Mouse (Mus musculus): ENCODE results near the gene Prkch. TPM values are rescaled to one million over a fixed set of nuclear protein-coding genes. Genes with fewer than 3 reads are reported as not detected.

Prkch gene
- total RNA-seq, 4 experiments from 2014 or later = 3.2 to 5.6 (median 4.3) TPM

- DNase-seq (ENCODE audit: low spot score in 2 of 2) = no peak
Observed at GRCm38 (mm10) chr12:73609676-73610545, 25.3 kb downstream of the Prkch start.

GRCm38 (mm10) chr12:73610831-73611370 is 26.3 kb downstream of the Prkch start:
- DNase-seq (ENCODE audit: low spot score in 2 of 2) = no peak

GRCm38 (mm10) chr12:73611741-73612140 is 27.1 kb downstream of the Prkch start:
- no peak for DNase-seq (ENCODE audit: low spot score in 2 of 2)

- DNase-seq (ENCODE audit: low spot score in 2 of 2) = no peak
Observed at GRCm38 (mm10) chr12:73613183-73613582, 28.6 kb downstream of the Prkch start.

- no peak for DNase-seq (ENCODE audit: low spot score in 2 of 2)
Observed at GRCm38 (mm10) chr12:73617652-73618051, 33.1 kb downstream of the Prkch start.

- no peak for DNase-seq (ENCODE audit: low spot score in 2 of 2)
Observed at GRCm38 (mm10) chr12:73625277-73626032, 40.9 kb downstream of the Prkch start.

GRCm38 (mm10) chr12:73627902-73628301 is 43.3 kb downstream of the Prkch start:
- DNase-seq (ENCODE audit: low spot score in 2 of 2) = no peak

GRCm38 (mm10) chr12:73630596-73630995 is 46.0 kb downstream of the Prkch start:
- no peak for DNase-seq (ENCODE audit: low spot score in 2 of 2)

GRCm38 (mm10) chr12:73631148-73631547 is 46.6 kb downstream of the Prkch start:
- no peak for DNase-seq (ENCODE audit: low spot score in 2 of 2)

- no peak for DNase-seq (ENCODE audit: low spot score in 2 of 2)
Observed at GRCm38 (mm10) chr12:73632671-73633244, 48.2 kb downstream of the Prkch start.

- no peak for DNase-seq (ENCODE audit: low spot score in 2 of 2)
Observed at GRCm38 (mm10) chr12:73633707-73634106, 49.1 kb downstream of the Prkch start.

- no peak for DNase-seq (ENCODE audit: low spot score in 2 of 2)
Observed at GRCm38 (mm10) chr12:73639571-73639970, 55.0 kb downstream of the Prkch start.

GRCm38 (mm10) chr12:73641183-73641582 is 56.6 kb downstream of the Prkch start:
- DNase-seq (ENCODE audit: low spot score in 2 of 2) = no peak

- no peak for DNase-seq (ENCODE audit: low spot score in 2 of 2)
Observed at GRCm38 (mm10) chr12:73645216-73645615, 60.6 kb downstream of the Prkch start.

GRCm38 (mm10) chr12:73647686-73648085 is 63.1 kb downstream of the Prkch start:
- DNase-seq (ENCODE audit: low spot score in 2 of 2) = no peak

GRCm38 (mm10) chr12:73656568-73657204 is 72.1 kb downstream of the Prkch start:
- no peak for DNase-seq (ENCODE audit: low spot score in 2 of 2)

GRCm38 (mm10) chr12:73663421-73663820 is 78.8 kb downstream of the Prkch start:
- no peak for DNase-seq (ENCODE audit: low spot score in 2 of 2)

GRCm38 (mm10) chr12:73666701-73667100 is 82.1 kb downstream of the Prkch start:
- DNase-seq (ENCODE audit: low spot score in 2 of 2) = no peak

- DNase-seq (ENCODE audit: low spot score in 2 of 2) = no peak
Observed at GRCm38 (mm10) chr12:73667607-73668006, 83.0 kb downstream of the Prkch start.

GRCm38 (mm10) chr12:73670739-73671138 is 86.1 kb downstream of the Prkch start:
- DNase-seq (ENCODE audit: low spot score in 2 of 2) = no peak

GRCm38 (mm10) chr12:73671540-73671939 is 86.9 kb downstream of the Prkch start:
- no peak for DNase-seq (ENCODE audit: low spot score in 2 of 2)

Data from layer of hippocampus, adult 8-10 months (tissue).